Mouse (Mus musculus): Measurements from ENCODE around the gene Zic1.

The Zic1 gene

GRCm38 (mm10) chr9:91384136-91384500, 18.5 kb upstream of the Zic1 start:
- no peak for DNase-seq (ENCODE audit: low spot score in 2 of 2)

GRCm38 (mm10) chr9:91383441-91384135, 18.0 kb upstream of the Zic1 start:
- DNase-seq (ENCODE audit: low spot score in 2 of 2) = no peak

GRCm38 (mm10) chr9:91382471-91383255, 17.1 kb upstream of the Zic1 start:
- no peak for DNase-seq (ENCODE audit: low spot score in 2 of 2)

- no peak for DNase-seq (ENCODE audit: low spot score in 2 of 2)
Measured at GRCm38 (mm10) chr9:91382111-91382379, 16.4 kb upstream of the Zic1 start.

GRCm38 (mm10) chr9:91381284-91382110, 15.9 kb upstream of the Zic1 start:
- no peak for DNase-seq (ENCODE audit: low spot score in 2 of 2)

- no peak for DNase-seq (ENCODE audit: low spot score in 2 of 2)
Measured at GRCm38 (mm10) chr9:91380458-91380914, 14.9 kb upstream of the Zic1 start.

GRCm38 (mm10) chr9:91379781-91380457, 14.3 kb upstream of the Zic1 start:
- DNase-seq (ENCODE audit: low spot score in 2 of 2) = no peak

GRCm38 (mm10) chr9:91379300-91379635, 13.7 kb upstream of the Zic1 start:
- DNase-seq (ENCODE audit: low spot score in 2 of 2) = no peak

GRCm38 (mm10) chr9:91378411-91379299, 13.0 kb upstream of the Zic1 start:
- no peak for DNase-seq (ENCODE audit: low spot score in 2 of 2)

- DNase-seq (ENCODE audit: low spot score in 2 of 2) = no peak
Measured at GRCm38 (mm10) chr9:91377873-91378150, 12.2 kb upstream of the Zic1 start.

GRCm38 (mm10) chr9:91377036-91377872, 11.6 kb upstream of the Zic1 start:
- DNase-seq (ENCODE audit: low spot score in 2 of 2) = no peak

- no peak for DNase-seq (ENCODE audit: low spot score in 2 of 2)
Measured at GRCm38 (mm10) chr9:91374665-91375064, 9.1 kb upstream of the Zic1 start.

GRCm38 (mm10) chr9:91373811-91374575, 8.4 kb upstream of the Zic1 start:
- DNase-seq (ENCODE audit: low spot score in 2 of 2) = no peak

GRCm38 (mm10) chr9:91371608-91372007, 6.0 kb upstream of the Zic1 start:
- no peak for DNase-seq (ENCODE audit: low spot score in 2 of 2)

- no peak for DNase-seq (ENCODE audit: low spot score in 2 of 2)
Measured at GRCm38 (mm10) chr9:91371011-91371410, 5.4 kb upstream of the Zic1 start.

GRCm38 (mm10) chr9:91370191-91370708, 4.6 kb upstream of the Zic1 start:
- no peak for DNase-seq (ENCODE audit: low spot score in 2 of 2)

GRCm38 (mm10) chr9:91369293-91369991, 3.8 kb upstream of the Zic1 start:
- DNase-seq (ENCODE audit: low spot score in 2 of 2) = no peak

GRCm38 (mm10) chr9:91368946-91369292, 3.3 kb upstream of the Zic1 start:
- no peak for DNase-seq (ENCODE audit: low spot score in 2 of 2)

GRCm38 (mm10) chr9:91368150-91368549, 2.5 kb upstream of the Zic1 start:
- DNase-seq (ENCODE audit: low spot score in 2 of 2) = no peak
